Mouse (Mus musculus) adipocyte (in vitro differentiated cells): ENCODE data around the gene Xab2.
"Not testable (repeated sequence)": the region's sequence is repeated elsewhere in the genome, so short reads cannot be mapped to it uniquely, and the experiment has no call there.

Experiments
- DNase-seq: peaks from one replicate; pipeline ENCODE4 v3.0.0-alpha.2; 2016; ENCODE audit warnings: low spot score

The Xab2 gene

DNA sequence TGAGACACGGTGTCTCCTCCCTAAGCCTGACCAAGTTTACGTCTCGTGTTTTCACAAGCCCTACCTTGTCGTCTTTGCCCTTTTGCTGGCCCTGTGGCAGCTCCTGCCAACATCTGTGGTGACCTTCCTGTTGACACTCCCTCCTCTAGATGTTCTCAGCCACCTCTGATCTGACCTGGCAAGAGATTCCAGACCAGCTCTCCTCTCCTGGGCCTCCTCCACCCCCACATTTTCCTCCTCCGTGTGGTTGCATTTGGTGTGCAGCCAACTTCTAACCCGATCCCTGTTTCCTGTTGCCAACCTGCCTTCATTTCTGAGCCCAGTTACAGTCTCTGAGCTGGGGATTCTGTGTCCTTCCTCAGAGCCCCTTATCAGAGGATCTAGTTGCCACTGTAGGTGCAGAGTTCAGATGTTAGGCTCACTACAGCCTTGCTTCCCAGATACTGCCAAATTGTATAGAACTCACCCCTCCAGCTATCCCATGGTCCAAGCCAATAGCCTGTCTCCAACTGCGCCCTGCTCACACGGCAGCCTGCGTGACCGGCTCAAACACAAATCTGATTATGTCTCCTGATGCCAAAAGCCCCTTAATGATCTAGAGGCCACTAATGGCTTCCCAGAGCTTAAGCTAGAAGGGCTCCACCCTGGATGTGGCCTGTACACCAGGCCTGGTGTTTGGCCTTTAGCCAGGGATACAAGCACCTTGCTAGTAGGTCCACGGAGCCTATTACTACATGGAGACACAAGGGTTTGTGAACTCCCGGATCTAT, 11.9 kb downstream of the Xab2 start:
- peak; percentile 54 for DNase-seq

- DNase-seq, result no peak
Measured at GRCm38 (mm10) chr8:3607822-3608221, 13.3 kb downstream of the Xab2 start.

DNA sequence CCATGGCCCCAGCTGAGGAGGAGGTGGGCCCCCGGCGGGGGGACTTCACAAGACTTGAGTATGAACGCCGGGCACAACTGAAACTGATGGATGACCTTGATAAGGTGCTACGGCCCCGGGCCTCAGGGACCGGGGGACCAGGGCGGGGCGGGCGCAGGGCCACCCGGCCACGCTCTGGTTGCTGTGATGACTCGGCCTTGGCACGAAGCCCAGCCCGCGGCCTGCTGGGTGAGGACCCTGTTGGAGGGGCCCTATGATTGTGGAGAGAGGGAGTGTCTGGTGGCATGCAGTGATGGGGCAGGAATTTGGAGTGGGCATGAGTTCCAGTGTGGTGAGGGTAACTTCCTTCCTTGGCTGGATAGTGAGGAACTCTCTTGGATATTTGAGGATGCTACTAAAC, 14.5 kb downstream of the Xab2 start:
- DNase-seq, result no peak

GRCm38 (mm10) chr8:3603439-3603838, 17.7 kb downstream of the Xab2 start:
- DNase-seq, result no peak

- DNase-seq, result peak; percentile 94
Measured at GRCm38 (mm10) chr8:3600401-3600800, 20.7 kb downstream of the Xab2 start.

- no peak for DNase-seq
Measured at GRCm38 (mm10) chr8:3599219-3599618, 21.9 kb downstream of the Xab2 start.

- no peak for DNase-seq
Measured at GRCm38 (mm10) chr8:3598054-3598453, 23.1 kb downstream of the Xab2 start.

- DNase-seq, result no peak
Measured at GRCm38 (mm10) chr8:3594466-3594865, 26.6 kb downstream of the Xab2 start.

GRCm38 (mm10) chr8:3593470-3593869, 27.6 kb downstream of the Xab2 start:
- peak; percentile 70 for DNase-seq

GRCm38 (mm10) chr8:3588258-3588633, 32.9 kb downstream of the Xab2 start:
- no peak for DNase-seq

DNA sequence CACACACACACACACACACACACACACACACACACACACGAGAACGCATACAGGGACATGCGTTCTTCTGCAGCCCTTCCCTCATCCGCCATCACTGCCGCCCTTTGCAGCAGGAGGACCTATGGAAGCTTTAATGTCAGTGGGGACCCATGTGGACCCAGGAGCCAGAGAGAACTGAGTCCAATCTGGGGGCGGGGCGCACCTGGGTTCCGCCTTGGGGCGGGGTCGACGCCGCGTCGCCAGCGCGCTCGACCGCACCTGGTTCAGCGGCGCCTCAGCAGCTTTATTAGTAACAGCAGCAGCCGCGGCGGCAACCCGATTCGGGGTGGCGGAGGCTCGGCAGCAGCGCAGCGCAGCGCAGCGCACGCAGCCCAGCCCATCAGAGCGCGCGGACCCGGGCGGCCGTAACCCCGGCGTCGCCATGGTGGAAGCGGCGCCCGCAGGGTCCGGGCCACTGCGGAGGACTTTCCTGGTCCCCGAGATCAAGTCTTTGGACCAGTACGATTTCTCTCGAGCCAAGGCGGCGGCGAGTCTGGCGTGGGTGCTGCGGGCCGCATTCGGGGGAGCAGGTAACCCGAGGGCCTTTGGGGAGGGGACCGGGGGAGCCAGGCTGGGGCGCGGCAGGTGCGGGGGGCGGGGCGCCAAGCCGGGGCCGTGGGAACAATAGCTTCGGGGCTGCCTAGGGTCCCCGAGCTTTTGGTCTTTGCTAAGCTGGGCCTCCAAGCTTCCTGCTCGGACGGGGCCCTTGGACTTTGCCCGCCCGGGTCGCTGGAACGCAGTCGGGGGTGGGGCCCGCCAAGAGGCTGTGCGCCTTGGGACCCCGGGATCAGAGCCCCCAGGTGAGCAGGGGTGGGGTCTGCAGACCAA, 33.5 kb downstream of the Xab2 start:
- DNase-seq, result no peak

GRCm38 (mm10) chr8:3586993-3587390, 34.1 kb downstream of the Xab2 start, which contains the start of gene Camsap3:
Gene Camsap3, plus strand, starts transcription at chr8:3587293.
- no peak for DNase-seq

GRCm38 (mm10) chr8:3586452-3586851, 34.7 kb downstream of the Xab2 start:
- no peak for DNase-seq

DNA sequence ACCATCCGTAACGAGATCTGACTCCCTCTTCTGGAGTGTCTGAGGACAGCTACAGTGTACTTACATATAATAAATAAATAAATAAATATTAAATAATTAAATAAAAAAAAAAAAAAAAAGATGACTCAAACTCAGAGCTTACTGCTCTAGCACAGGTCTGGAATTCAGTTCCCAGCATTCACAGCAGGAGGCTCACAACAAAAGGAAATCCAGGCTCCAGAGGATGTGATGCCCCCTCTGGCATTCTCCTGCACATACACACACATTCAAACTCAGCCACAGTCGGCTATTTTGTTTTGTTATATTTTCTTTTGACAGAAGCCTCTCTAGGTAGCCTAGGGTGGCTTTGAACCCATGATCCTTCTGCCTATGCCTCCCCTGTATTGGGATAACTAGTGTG, 39.2 kb downstream of the Xab2 start:
- DNase-seq, result not testable (repeated sequence)

DNA sequence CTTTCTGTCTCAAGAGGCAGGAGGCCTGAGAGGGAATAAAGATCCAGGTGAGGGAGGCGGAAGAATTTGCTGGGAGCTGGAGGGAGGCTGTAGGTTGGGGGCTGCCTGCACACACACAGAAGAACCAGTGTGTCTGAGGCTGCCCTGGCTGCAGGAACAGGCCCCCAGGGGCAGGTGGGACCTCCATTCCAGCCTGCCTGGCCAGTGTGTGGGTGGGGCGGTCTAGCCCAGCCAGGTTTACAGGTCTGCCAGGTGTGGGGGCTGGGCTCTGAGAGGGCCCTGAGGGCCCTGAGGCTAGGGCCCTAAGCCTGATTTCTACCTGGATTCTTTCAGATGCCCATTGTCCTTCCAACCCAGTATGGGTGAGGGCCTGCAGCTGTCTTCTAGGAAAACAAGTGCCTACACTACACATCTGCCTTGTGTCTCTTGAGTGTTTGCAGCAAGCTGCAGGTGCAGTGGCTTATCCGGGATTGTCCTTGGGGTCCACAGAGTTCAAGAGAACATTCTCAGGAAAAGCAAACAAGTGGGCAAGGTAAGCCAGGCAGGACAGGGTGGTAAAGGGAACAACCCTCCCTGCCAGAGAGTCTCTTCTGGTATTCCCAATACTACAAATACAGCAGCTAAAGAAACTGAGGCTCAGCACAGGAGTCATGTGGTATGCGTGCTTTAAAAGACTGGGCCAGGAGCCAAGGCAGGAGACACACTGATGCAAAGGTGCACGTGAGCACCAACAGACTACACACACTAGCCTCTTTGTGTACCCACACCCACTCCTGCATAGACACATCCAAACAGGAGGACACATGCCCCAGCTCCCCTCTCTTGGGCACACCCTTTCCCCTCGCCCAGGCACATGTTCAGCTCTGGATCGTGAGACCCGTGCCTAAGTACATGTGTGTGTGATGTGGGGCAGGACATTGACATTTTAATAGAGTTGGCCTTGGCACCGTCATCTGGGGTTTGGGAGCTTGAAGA, 41.4 kb downstream of the Xab2 start:
- no peak for DNase-seq

- no peak for DNase-seq
Measured at GRCm38 (mm10) chr8:3576211-3576960, 44.7 kb downstream of the Xab2 start.

DNA sequence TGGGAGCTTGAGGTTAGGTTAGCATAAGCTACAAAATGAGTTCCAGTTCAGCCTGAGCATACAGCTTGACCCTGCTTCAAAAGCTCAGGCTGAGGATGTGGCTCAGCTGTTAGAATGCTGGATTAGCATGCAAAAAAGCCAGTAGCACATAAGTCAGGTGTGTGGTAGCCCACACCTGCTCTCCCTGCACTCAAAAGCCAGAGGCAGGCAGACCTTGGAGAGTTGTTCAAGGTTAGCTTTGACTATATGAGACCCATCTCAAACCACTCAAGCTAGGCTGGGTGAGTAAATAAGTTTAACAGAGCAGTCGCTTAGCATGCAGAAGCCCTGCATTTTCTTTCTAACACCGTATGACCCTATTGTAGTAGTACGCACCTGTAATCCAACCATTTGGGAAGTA, 46.6 kb downstream of the Xab2 start:
- no peak for DNase-seq

DNA sequence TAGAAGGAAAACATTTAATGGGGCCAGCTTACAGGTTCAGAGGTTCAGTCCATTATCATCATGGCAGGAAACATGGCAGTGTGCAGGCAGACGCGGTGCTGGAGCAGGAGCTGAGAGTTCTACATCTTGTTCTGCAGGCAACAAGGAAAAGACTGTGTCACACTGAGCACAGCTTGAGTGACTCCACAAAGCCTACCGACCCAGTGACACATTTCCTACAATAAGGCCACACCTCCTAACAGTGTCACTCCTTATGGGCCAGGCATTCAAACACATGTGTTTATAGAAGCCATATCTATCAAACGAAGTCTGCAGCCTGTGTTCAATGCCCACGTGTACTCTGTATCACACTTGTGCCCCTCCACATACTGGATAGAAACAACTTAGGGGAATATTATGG, 51.3 kb downstream of the Xab2 start:
- DNase-seq, result no peak

- no peak for DNase-seq
Measured at GRCm38 (mm10) chr8:3568378-3568777, 52.7 kb downstream of the Xab2 start.

- DNase-seq, result no peak
Measured at GRCm38 (mm10) chr8:3567641-3568371, 53.3 kb downstream of the Xab2 start, which contains the start of gene C330021F23Rik. Gene C330021F23Rik, plus strand, starts transcription at chr8:3567990.
